Mouse (Mus musculus) layer of hippocampus, postnatal 14 days (tissue): ENCODE results near the gene Eftud2. TPM values are rescaled to one million over a fixed set of nuclear protein-coding genes. Genes with fewer than 3 reads are reported as not detected.
A peak's percentile ranks its signal among the peaks of the same experiment; 100 is the strongest.

ENCODE experiments used
- DNase-seq, 2 experiments: peaks; one replicate each; pipeline ENCODE4 v3.0.0; 2021 to 2022; ENCODE audit warnings: low spot score in 2 of 2, mixed read lengths in 1 of 2
- total RNA-seq, 2 experiments: library from RNA; stranded (reverse); gene quantifications; 2 replicates each; pipeline ENCODE4 v1.2.3; 2021

Gene Eftud2
- total RNA-seq, 2 experiments from 2014 or later: 113 to 124 TPM

- DNase-seq: no peak
Measured at GRCm38 (mm10) chr11:102881314-102882198, 771 bp upstream of the Eftud2 start.

GRCm38 (mm10) chr11:102879558-102879957 is 1.2 kb downstream of the Eftud2 start:
- no peak for DNase-seq

- DNase-seq: peak; percentile 50 to 73
Measured at GRCm38 (mm10) chr11:102874801-102875334, 5.9 kb downstream of the Eftud2 start.

- DNase-seq: peak; percentile 32 to 73
Measured at GRCm38 (mm10) chr11:102864272-102864671, 16.5 kb downstream of the Eftud2 start.

GRCm38 (mm10) chr11:102859933-102860332 is 20.9 kb downstream of the Eftud2 start:
- no peak for DNase-seq

- peak; percentile 14 to 28 for DNase-seq
Measured at GRCm38 (mm10) chr11:102858951-102859350, 21.8 kb downstream of the Eftud2 start.

- no peak for DNase-seq
Measured at GRCm38 (mm10) chr11:102855941-102856340, 24.8 kb downstream of the Eftud2 start.

- DNase-seq: no peak
Measured at GRCm38 (mm10) chr11:102853760-102854159, 27.0 kb downstream of the Eftud2 start.

- peak in 1 of 2 experiments; percentile 34 for DNase-seq
Measured at GRCm38 (mm10) chr11:102851883-102852282, 28.9 kb downstream of the Eftud2 start.

GRCm38 (mm10) chr11:102845926-102846325 is 34.9 kb downstream of the Eftud2 start:
- DNase-seq: no peak

GRCm38 (mm10) chr11:102838616-102839150 is 42.1 kb downstream of the Eftud2 start:
- no peak for DNase-seq

GRCm38 (mm10) chr11:102838126-102838525 is 42.7 kb downstream of the Eftud2 start:
- no peak for DNase-seq

- DNase-seq: no peak
Measured at GRCm38 (mm10) chr11:102837385-102837784, 43.4 kb downstream of the Eftud2 start.

GRCm38 (mm10) chr11:102836146-102836545 is 44.6 kb downstream of the Eftud2 start:
- no peak for DNase-seq

GRCm38 (mm10) chr11:102835549-102835948 is 45.2 kb downstream of the Eftud2 start, which contains the start of gene Higd1b:
Gene Higd1b, plus strand, starts transcription at chr11:102835849.
- no peak for DNase-seq

- DNase-seq: no peak
Measured at GRCm38 (mm10) chr11:102834219-102834618, 46.6 kb downstream of the Eftud2 start.

- DNase-seq: no peak
Measured at GRCm38 (mm10) chr11:102832700-102833297, 48.0 kb downstream of the Eftud2 start.

GRCm38 (mm10) chr11:102830276-102830675 is 50.5 kb downstream of the Eftud2 start:
- DNase-seq: no peak

- no peak for DNase-seq
Measured at GRCm38 (mm10) chr11:102827097-102827496, 53.7 kb downstream of the Eftud2 start.

GRCm38 (mm10) chr11:102826476-102826875 is 54.3 kb downstream of the Eftud2 start:
- no peak for DNase-seq

GRCm38 (mm10) chr11:102821231-102821630 is 59.6 kb downstream of the Eftud2 start:
- no peak for DNase-seq

- no peak for DNase-seq
Measured at GRCm38 (mm10) chr11:102820432-102820831, 60.4 kb downstream of the Eftud2 start.
